Mouse (Mus musculus) telencephalon, adult 2 months (tissue): ENCODE results near the gene Neurod2.

Experiments
- DNase-seq: peaks from one replicate; pipeline ENCODE4 v3.0.0-alpha.2; 2011; ENCODE audit warnings: low read depth, low spot score

The Neurod2 gene

GRCm38 (mm10) chr11:98354445-98354844, 25.0 kb upstream of the Neurod2 start:
- no peak for DNase-seq

GRCm38 (mm10) chr11:98353651-98354211, 24.3 kb upstream of the Neurod2 start:
- no peak for DNase-seq

DNA sequence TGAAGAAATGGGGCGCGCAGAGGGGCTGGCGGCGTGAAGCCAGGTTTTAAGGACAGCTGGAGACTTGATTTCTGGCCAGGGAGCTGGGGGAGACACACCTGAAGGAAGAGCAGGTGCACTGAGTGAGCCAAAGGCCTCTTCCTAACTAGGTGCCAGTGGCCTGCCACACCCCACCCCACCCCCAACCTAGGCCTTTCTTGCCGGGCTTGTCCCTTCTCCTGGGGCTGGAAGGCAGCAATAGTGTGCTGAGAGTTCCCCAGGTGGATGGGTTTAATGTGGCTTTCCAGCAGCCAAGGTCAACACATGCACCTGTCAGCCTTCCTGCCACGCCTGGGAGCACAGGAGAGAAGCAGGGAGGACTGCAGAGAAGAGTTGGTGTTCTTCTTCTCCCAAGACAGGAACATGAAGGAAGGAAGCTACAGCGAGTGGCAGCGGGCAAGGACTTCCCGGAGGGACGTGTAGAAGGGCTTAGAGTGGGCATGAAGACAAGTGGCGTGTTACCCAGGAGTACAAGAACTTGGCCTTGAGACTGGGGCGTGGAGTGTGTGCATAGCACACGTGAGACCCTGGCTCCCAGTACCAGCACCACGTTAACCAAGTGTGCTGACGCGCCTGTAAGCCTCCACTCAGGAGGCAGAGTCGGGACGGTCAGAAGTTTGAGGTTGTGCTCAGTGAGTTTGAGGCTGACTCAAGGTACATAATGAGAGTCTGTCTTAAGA, 23.0 kb upstream of the Neurod2 start:
- no peak for DNase-seq

DNA sequence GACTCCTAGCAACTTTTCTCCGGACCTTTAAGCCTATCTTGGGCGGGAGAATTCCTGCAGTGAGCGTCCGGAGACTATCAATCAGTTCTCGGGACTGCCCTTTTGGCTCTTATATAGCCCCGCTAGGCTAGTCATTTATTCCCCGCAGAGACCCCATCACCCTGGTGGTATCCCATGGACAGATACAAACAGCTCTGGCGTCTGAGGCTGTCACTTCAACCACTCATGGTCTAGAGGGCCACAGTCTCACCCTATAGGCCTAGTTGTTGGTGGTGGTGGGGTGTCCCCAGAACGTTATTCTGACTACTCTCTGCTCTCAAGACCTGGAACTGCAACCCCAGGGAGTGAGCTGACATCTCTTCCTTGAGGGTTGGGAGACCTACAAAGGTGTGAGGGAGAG, 19.9 kb upstream of the Neurod2 start:
- no peak for DNase-seq

- no peak for DNase-seq
Measured at GRCm38 (mm10) chr11:98348083-98348961, 18.9 kb upstream of the Neurod2 start, which contains the start of gene Ppp1r1b. Ppp1r1b (plus strand) TSS chr11:98348404.

- no peak for DNase-seq
Measured at GRCm38 (mm10) chr11:98347385-98348082, 18.1 kb upstream of the Neurod2 start.

GRCm38 (mm10) chr11:98346168-98346567, 16.7 kb upstream of the Neurod2 start:
- DNase-seq: no peak

GRCm38 (mm10) chr11:98345253-98345652, 15.8 kb upstream of the Neurod2 start:
- DNase-seq: no peak

DNA sequence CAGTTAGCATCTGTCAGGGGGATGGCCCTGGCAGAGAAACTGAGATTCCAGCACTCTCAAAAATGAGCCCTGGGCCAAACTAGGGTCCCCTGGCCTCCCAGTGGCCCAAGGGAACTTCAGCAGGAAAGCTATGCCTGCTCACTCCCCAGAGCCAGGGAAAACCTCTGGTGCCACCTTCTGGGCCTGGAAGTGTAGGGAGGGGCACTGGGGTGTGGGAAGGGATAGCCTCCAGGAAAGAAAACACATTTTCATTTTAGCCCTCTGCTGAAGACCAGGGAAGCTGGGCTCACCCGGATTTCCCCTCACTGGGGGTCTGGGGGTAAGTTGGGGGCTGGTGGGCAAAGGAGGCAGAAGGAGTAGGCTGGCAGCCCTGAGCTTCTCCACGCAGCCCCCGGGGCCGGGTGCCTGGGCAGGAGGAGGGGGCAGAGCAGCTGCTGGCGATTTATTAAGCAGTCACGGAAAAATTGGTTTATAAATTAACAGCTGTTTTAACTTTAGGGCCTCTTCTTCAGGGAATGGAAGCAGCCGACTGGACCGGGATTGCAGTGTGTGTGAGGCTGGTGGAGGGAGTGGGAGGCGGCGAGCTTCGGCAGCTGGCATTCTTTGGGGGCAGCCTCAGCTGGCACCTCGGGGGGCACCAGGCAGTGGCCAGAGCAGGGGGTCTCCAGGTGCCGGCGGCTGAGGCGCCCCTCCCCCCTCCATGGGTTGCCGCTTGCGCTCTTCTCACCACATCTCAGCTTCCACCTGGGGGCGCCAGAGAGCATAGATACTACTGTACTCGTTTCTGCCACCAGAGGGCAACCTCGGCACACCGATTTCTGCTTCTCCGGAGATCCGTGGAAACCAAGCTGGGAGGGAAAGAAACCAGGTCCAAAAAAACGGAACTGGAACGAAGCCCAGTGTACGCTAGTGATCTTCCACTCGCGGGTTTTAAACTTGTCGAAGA, 12.8 kb upstream of the Neurod2 start:
- DNase-seq: no peak

DNA sequence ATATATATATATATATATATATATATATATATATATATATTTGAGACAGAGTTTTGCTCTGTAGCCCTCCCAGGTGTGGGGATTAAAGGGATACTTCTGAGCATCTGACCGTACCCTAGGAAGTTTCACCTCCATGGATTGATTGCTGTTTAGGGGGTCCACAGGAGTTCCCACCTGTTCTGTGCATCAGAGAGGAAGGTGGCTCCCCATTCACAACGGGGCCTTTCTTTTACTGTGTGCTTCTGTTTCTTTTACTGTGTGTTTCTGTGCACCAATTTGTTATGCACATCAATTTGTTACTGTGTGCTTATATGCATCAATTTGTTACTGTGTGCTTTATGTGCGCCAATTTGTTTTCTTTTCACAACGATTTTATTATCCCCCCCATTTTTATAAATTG, 11.7 kb upstream of the Neurod2 start:
- DNase-seq: no peak

- DNase-seq: no peak
Measured at GRCm38 (mm10) chr11:98340597-98340996, 11.1 kb upstream of the Neurod2 start.

DNA sequence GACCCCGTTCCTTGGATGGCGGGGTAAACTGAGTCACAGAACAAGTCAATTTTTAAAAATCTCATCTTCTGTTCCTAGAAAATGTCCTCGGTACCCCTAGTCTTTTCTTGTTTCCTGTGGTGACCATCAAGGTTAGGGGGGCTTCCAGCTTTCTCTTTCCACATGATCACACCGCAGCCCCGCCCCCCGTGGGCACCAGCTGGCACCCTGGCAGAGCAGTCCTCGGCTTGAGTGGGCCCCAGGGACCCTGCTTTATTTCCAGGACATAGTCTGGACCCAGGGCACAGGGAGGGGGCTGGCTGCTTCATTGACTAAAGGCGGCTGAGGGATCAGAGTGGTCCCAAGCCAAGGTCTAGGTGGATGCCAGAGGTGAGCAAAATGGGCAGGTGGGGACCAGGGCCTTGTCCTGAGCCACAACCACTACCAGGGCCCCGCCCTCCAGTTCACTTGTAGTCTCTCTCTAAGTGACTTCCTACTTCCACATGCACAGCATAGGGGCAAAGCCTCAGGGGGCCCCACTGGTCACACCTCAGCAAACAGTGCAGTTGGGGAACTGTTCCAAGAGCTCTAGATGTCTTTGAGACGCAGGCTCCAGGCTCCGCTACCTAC, 10.3 kb upstream of the Neurod2 start:
- no peak for DNase-seq

- DNase-seq: no peak
Measured at GRCm38 (mm10) chr11:98339071-98339501, 9.6 kb upstream of the Neurod2 start.

DNA sequence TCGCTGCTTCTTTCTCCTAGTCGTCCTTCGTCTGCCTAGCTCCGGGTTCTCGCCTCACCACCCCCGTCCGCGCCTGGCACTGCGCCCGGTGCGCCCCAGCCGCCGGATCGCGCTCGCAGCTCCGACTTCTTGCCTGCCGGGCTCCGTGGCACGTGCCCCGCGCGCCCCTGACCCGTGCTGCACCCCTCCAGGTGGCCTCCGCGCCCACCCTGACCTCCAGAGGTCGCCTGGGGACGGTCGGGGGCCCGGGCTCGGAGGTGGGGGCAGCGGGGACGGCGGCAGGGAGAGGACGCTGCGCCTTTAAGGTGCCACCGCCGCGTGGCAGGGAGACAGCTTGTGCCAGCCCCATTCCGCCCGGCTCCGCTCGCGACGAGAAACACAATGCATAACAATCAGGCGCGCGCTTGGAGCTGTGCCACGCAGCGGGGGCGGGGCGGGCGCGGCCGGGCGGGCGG, 9.1 kb upstream of the Neurod2 start:
- DNase-seq: no peak

GRCm38 (mm10) chr11:98336245-98337107, 7.0 kb upstream of the Neurod2 start:
- no peak for DNase-seq

GRCm38 (mm10) chr11:98335250-98335649, 5.8 kb upstream of the Neurod2 start:
- no peak for DNase-seq

DNA sequence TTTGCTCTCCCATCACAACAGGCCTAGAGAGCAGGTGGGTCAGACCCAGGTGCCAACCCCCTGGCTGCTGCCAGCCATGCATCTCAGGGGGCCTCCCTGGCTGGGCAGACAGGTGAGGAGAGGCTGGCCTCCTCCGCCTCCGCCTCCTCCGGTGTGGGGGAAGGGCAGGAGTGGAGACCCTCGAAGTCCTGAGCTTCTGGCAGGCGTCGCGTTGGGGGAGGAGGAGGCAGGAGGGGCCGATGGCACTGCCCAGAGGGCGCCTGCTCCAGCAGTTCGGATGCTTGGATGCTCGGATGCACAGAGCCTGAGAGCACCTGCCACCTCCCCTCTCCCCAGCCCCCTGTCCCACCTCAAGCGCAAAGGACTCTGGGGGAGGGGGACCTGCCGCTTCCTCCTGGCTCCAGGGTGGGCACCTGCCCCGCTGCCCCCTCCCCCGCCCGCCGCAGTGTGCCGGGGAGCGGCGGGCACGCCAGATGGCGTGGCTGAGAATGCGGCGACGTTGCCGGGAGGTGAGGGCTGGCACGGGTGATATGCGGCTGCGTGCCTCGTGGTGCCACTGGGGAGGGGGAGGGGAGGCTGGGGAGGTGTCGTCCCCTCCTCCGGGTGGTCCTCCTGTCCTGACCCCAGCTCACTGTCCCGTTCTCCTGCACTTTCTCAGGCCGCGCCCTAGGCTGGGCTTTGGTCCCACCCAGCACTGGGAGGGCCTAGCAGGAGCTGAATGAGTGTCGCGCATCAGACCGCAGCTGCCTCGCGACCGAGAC, 4.7 kb upstream of the Neurod2 start:
- DNase-seq: no peak

DNA sequence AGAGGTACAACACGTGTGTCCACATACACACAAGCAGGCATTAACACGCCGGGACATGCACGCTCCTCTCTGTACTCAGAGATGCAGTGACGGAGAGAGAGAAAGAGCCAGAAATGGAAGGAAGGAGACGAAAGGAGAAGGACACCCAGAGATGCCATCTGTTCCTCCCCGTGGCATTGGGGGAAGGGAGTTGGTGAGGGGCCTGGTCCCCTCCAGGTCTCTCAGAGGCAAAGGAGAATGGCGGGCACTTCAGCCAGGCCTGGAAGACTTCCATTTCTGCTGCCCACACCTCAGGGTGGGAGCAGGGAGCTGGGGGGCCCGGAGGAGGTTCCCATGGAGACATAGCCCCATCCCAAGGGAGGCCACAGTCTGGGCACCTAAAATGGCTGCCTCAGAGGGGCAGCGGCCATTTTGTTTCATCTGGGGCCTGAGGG, 3.8 kb upstream of the Neurod2 start:
- no peak for DNase-seq
